Comparison of ENCODE assay signal across 10 mouse cellular contexts in genomic region chr1:168383832-168384593, GRCm38 (mm10). TPM values are rescaled to one million over a fixed set of nuclear protein-coding genes. Genes with fewer than 3 reads are reported as not detected.
DNase-seq lines count a peak whose midpoint lies in the region; ATAC-seq and TF ChIP-seq lines count a peak whose summit lies in the region.
"Had no signal": no experiment of that assay in that cellular context is flagged by ENCODE, and none has a peak within 500 bp of the region (broad histone marks: within the 10 kb centered on the region; RNA-seq: fewer than 3 reads in every experiment).

No protein-coding gene starts in this region.

- in situ Hi-C loops in Patski (cut with MboI; ENCODE audit: low pct_unique_long_range_greater_than_20kb) = loop anchor here (5.0 kb wide), 2 partner anchors 48 to 323 kb away; partner anchors contain the start of gene Pbx1

- TF ChIP-seq CTCF in Patski (IDR thresholded peaks at IDR 0.05) = no peak

- H3K9ac ChIP-seq in hindbrain, embryonic 11.5 days (ENCODE audit: low read depth, low read length) = 0 out of 2 replicates have a peak overlapping the region, but pooled peaks have one; percentile 11
- no peak overlapping the region for H3K9ac ChIP-seq in limb, embryonic 12.5 days (replicated peaks)

- peaks cover 22% of the 10 kb centered on the region for H3K4me1 ChIP-seq in hindbrain, embryonic 11.5 days (replicated peaks; ENCODE audit: control insufficient read depth, insufficient read depth, low read length)
- peaks cover 84% of the 10 kb centered on the region for H3K4me1 ChIP-seq in limb, embryonic 12.5 days (replicated peaks)

- H3K27me3 ChIP-seq in Patski = no peaks in the 10 kb centered on the region
- H3K27me3 ChIP-seq in hindbrain, embryonic 11.5 days (ENCODE audit: control insufficient read depth, insufficient read depth, low read length) = no peaks in the 10 kb centered on the region
- peaks cover 8% of the 10 kb centered on the region for H3K27me3 ChIP-seq in limb, embryonic 12.5 days

- no peaks in the 10 kb centered on the region for H3K9me3 ChIP-seq in hindbrain, embryonic 11.5 days (ENCODE audit: control insufficient read depth, low read length)
- H3K9me3 ChIP-seq in limb, embryonic 12.5 days = no peaks in the 10 kb centered on the region

- WGBS in hindbrain, embryonic 11.5 days = 18% methylated on average over 5 of the region's 5 CpGs
- WGBS in limb, embryonic 12.5 days = 24% methylated on average over 5 of the region's 5 CpGs

- H3K4me2 ChIP-seq in hindbrain, embryonic 11.5 days (replicated peaks; ENCODE audit: low read depth, low read length) = no peak overlapping the region
- H3K4me2 ChIP-seq in limb, embryonic 12.5 days = no peak overlapping the region

- POLR2A ChIA-PET in Patski (lab: Charles Lee) = interaction anchor here (0.6 to 1.0 kb wide), 7 partner anchors 22 to 733 kb away, joined by 3 to 7 read pairs (median 3); no protein-coding TSS in a partner anchor

- no peak overlapping the region for H3K4me3 ChIP-seq in hindbrain, embryonic 11.5 days (ENCODE audit: low read depth, low read length)
- no peak overlapping the region for H3K4me3 ChIP-seq in limb, embryonic 12.5 days (replicated peaks)

- no peaks in the 10 kb centered on the region for H3K36me3 ChIP-seq in hindbrain, embryonic 11.5 days (ENCODE audit: control insufficient read depth, insufficient read depth, low read length)
- H3K36me3 ChIP-seq in limb, embryonic 12.5 days = 0 out of 2 replicates have a peak, but pooled peaks cover under 1% of the 10 kb centered on the region

- ATAC-seq in frontal cortex, adult (ENCODE audit: low TSS enrichment) = peak; percentile 11; the same call in 1 of the 2 replicates
- ATAC-seq in Patski = peak; percentile 38
- ATAC-seq in hindbrain, embryonic 11.5 days (ENCODE audit: low FRiP score) = peak; percentile 36; the same call in 1 of the 2 replicates
- ATAC-seq in limb, embryonic 12.5 days (ENCODE audit: insufficient number of reproducible peaks, insufficient read depth, low FRiP score, low TSS enrichment, low read depth) = no peak

- CTCF ChIA-PET in Patski (lab: Charles Lee) = interaction anchor here (0.7 to 2.0 kb wide), 3 partner anchors 35 to 169 kb away, joined by 3 to 6 read pairs (median 4); no protein-coding TSS in a partner anchor

- H3K27ac ChIP-seq in hindbrain, embryonic 11.5 days (ENCODE audit: low read depth, low read length) = peak overlapping the region; percentile 43
- peak overlapping the region; percentile 87 for H3K27ac ChIP-seq in limb, embryonic 12.5 days

- DNase-seq in frontal cortex, postnatal 25 days (ENCODE audit: low spot score in 2 of 2) = no peak
- DNase-seq in Patski (ENCODE audit: low read depth, low spot score) = no peak
- DNase-seq in hindbrain, embryonic 11.5 days (ENCODE audit: low spot score) = peak; percentile 48
- no peak for DNase-seq in thymus, adult 18-20 months
- DNase-seq in cerebellum, postnatal 25 days = no peak
- no peak for DNase-seq in ovary, postnatal 10 days (ENCODE audit: low spot score)
- DNase-seq: adrenal gland, postnatal 36 days; right cerebral cortex, postnatal 25 days had no signal

RNA-seq across cellular contexts. Expression of gene Pbx1, which starts 48.1 kb away (rescaled TPM):
- 49.9 TPM for polyA plus RNA-seq in Patski (2021)
- polyA plus RNA-seq in hindbrain, embryonic 11.5 days (2014; fragmentation: Nextera tagmentation; extraction: Ambion mirVana) = 49.0 and 59.2 TPM in 2 replicates
- polyA plus RNA-seq in limb, embryonic 12.5 days (2016; fragmentation: Nextera tagmentation; extraction: Ambion mirVana) = 30.9 and 32.9 TPM in 2 replicates
